Mouse (Mus musculus): ENCODE data around the gene Hist1h2ah.

GRCm38 (mm10) chr13:21992550-21992949 lies 42.8 kb downstream of the Hist1h2ah start:
- TF ChIP-seq CTCF (conservative IDR thresholded peaks at IDR 0.05; ENCODE audit: low read length): no peak
- no peak for TF ChIP-seq NANOG (IDR thresholded peaks at IDR 0.05; ENCODE audit: borderline replicate concordance, low read length)

Measured in E14TG2a.4 (cell line).